Mouse (Mus musculus) 3T3-L1 (cell line): ENCODE data around the gene Esrrg.

Experiments used
- DNase-seq: peaks from one replicate; pipeline ENCODE4 v3.0.0-alpha.2; 2015; ENCODE audit warnings: low read depth, low spot score

Gene Esrrg

DNA sequence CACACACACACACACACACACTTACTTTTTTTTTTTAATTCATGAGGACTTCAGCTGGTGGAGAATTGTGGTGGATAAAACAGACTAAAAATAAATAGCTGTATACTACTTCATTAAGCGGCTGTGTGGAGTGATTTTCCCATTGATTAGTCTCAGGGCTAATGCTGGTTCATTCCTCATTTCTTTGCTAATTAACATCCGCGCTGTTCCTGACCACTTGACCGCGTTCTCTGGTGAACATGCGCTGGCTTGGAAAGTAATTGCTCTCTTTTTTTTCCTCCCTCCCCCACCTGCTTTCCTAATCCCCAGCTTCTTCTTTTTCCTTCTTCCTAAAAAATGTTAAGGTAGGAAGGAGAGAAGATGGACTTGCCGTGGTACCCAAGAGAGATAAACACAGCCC is 222.3 kb downstream of the Esrrg start:
- DNase-seq: no peak

DNA sequence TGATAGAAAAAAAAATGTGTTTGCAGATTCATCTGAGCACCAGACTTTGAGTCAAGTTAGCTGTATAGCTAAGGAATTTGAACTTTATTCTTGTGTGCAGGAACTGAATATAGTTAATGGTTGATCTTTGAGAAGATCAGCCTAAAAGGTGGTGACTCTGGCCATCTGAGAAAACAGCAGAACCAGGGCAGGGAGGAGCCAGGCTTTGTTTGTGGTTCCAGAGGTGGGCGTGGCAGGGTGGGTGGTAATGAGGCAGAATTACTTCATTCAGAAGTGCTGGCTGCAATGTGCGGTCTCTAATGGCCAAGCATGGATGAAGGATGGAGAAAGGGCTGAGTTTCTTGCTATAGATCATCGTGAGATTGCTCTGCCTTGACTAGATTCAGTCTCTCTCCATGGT is 224.3 kb downstream of the Esrrg start:
- DNase-seq: no peak

DNA sequence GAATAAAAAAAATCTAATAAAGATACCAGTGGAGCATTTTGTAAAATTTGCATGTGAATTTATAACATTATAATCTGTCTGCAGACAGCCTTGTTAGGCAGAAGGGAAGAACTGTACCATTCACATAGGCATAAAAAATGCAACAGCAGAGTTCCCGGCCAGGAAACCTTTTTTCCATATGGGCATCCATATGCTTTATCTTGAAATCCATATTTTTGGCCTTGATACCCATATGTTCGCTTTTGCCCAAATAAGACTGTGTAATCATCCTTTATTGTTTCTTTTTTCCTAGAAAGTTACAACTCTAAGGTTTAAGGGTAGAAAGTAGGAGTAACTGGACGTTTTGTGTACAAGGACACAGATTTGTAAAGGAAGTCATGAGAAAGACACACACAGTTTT is 226.0 kb downstream of the Esrrg start:
- DNase-seq: no peak

DNA sequence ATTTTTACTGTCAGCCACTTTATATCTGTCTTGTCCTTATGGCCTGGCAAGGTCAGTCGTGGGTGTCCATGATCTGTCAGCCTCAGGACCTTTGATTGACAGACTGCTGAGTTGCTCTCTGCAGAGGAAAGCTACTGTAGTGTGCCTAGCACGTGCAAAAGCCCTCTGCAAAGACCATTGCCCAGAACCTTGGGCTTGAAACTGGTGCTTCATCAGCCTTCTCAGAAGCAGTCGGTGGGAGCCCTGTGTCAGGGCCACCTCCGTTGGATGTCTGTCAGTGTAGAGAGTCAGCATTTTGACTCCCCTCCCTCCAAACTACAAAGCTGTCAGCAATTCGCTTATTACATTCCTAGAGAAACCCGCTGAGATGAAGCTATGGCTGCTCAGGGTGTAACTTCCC is 227.8 kb downstream of the Esrrg start:
- DNase-seq: no peak

DNA sequence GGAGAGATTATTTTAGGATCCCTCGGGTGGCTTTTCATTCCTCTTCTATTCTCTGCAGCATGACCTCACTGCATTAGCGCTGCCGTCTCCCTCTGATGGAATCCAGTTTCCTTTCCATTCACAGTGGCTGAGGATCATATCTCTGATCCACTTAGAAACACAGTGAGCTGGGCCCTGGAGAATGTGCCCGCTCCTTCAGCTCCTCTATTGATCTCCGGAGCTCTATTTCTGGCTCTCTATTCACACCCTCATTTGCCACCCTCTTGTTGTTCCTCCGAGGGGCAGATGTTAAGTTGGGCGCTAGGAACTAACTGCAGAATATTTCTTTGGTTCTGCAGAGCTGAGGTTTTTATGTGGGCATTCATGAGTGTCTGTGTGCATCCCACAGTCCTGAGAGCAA is 228.3 kb downstream of the Esrrg start:
- DNase-seq: no peak

DNA sequence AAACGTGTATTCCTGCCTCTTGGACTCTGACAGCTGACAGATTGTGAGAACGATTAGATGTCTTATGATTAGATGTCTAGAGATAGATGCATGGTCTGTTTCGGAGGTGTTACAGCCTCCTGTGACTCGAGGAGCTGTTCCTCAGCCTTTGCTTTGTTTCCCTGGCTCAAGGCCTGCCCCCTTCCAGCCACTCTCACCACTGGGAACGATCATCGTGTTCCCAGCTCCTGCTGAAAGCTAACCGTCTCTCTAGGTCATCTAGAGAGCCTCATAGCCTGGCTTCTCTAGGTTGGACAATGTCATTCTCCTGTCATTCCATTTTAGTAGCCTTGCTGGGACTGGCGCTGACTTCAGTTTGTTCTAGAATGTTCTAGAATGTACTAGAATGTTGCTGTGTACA is 233.0 kb downstream of the Esrrg start:
- DNase-seq: no peak

DNA sequence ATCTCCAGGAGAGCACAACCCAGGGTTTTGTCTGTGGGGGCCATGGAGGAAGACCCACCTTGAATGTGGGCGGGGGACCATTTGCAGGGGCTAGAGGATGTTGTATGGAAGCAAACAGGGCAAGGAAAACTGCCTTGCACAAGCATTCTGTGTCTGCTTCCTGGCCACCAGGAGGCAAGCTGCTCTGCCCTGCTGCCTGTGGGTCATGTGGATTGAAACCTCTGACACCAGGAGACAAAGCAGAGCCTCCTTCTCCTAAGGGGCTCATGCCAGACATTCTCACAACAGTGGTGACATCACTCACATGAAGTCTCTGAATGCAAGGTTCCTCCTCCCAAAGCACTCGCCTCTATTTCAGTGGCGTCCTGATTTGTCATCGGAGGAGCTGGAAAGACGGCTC is 234.1 kb downstream of the Esrrg start:
- DNase-seq: no peak

DNA sequence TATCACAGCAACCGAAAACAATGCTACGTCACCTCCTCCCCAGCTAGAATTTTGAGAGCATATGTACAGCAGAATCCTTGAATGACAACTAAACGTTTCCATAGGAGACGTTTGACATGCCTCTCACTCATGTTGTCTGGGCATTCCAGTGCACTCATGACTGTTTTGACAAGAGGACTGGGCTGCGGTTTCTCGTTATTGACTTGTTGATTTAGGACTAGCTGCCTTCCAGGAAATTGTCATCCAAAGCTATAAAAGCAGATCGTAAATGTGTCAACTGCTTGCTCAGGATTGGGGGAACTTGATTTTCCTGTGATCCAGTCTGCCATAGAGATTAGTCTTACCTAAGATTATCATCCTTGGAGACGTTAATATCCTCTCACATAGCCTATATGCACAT is 245.6 kb downstream of the Esrrg start:
- no peak for DNase-seq

DNA sequence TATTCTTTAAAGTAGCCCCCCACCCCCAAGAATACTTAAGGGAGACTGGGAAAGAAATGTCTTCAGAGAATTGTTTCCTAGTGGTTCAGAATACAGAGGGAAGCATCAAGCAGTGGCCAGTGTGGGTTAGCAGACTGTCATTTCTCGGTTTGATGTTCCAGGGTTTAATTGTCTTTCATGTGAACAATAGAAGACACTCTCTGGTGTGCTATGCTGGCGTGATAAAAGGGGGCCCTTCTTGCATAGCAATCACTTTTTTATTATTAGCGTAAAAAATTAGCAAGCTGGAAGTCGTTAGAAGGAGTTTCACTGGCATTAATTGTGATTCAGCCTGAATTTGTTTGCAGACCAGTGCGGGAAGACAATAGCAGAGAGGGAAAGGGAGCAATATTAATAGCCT is 253.7 kb downstream of the Esrrg start:
- no peak for DNase-seq

DNA sequence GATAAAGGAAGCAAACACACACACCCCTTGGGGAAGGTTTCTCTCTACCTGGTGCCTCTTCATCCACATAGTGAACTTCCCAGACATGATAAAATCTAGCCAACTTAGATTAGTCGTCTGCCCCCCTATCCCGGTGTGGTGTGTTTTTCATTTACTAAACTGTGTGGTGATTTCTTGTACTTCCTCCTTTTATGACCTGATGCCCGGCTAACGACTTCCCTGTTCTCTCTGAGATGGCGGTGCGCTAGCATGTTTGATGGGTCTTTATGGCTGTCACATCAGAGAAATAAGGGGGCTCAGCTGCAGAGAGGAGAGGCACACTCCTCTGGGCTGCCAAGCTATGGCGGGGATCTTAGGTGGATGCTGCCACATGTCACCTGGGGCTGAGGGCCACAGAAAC is 259.8 kb downstream of the Esrrg start:
- DNase-seq: no peak

DNA sequence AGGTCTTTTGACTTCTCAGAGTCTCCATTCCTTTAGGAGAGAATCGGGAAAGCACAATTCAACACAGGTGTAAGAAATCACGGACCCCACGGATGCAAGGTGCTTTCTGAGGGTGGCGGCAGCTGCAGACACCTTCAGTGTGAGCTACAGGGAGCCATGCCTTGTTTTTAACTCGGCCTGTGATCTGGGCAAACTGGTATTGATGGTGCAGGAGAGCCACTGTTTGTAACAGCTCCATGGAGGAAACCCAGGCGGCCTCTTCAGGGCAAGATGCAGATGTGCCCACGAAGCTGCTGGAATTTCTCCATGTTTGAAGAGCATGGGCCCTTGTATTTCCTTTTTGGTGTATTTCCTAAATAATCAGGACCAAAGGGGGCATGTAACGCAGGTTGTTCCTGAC is 263.6 kb downstream of the Esrrg start:
- DNase-seq: no peak

DNA sequence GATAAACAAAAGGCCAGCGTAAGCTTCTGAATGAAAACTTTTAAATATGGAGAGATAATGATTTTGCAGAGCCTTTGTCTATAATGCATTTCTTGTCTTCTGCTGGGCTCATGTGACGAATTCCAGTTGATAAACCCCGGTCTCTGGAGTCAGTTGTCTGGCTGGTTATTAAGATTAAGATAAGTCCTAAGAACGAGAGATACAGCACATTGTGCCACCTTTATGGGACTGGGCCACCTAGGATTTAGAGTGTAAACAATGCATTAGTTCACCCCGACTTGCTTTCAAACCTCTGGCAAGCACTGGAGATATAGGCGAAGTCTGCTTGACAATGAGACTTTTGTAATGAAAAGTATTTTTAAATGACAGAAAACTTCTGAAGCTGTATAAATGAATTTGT is 264.2 kb downstream of the Esrrg start:
- no peak for DNase-seq

DNA sequence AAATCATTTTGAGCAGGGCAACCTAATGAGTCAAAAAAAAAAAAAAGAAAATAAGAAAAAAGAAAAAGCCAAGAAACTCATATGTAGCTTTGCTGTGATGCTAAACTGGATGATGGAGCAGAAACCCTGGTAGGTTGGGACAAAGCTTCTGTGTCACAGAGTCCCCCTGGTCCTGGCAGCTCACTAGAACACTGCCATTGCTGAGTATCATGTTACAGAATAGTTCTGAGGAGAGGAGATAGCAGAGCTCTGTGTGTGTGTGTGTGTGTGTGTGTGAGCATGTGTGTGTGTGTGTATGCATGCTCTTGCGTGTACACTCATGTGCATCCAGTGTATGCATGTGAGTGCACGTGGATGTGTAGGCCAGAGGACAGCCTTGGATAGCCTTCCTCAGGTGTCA is 265.2 kb downstream of the Esrrg start:
- DNase-seq: no peak

DNA sequence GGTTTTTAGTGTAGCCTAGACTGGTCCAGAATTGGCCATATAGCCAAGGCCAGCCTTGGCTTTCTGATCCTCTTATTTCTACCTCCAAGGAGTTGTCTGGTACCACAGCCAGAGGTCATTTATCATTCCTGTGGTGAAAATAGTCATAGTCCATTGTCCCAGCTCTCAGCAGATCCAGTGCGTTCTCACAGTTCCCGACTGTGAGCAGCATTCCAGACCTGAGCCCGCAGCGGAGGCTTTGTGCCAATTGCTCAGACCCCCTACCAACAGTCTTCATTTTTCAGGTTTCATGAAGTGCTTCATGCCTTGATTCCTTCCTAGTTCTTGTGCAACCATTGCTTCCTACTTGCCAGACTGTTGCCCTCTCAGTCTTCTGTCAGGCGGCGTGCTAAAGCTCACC is 278.7 kb downstream of the Esrrg start:
- no peak for DNase-seq

DNA sequence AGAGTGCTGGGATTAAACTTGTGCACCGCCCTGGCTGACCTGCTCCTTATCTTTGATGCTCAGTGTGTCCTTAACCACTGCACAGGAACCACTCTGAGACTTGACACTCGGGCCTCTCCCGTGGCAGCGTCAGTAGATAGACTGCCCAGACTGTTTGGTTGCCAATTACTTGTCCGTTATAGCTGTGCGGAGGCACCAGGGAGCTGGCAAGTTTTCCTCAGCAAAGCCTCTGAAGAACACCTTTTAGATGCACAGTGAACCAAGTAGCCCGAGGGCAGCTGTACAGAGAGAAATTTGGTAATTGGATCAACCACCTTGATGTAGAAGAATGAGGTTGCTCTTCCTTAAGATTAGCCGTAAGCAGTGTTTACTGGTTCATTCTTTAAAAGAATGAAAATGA is 279.6 kb downstream of the Esrrg start:
- no peak for DNase-seq

DNA sequence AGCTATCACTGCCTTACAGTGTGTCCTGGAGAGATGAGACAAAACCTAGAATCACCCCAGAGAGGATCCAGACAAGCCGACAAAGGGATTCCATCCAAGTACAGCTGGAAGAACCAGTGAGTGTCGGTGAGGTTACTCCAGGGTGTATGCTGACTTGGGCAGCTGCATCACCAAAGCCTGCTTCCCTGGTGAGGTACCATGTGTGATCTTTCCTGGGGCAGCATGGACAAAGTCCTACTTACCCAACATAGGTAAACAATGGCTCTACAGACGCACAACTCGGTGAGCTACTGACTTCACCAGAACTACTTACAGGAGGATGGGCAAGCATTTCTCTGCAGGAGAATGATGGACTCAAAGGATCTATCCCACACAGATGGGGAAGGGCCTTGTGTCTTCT is 280.5 kb downstream of the Esrrg start:
- DNase-seq: no peak

DNA sequence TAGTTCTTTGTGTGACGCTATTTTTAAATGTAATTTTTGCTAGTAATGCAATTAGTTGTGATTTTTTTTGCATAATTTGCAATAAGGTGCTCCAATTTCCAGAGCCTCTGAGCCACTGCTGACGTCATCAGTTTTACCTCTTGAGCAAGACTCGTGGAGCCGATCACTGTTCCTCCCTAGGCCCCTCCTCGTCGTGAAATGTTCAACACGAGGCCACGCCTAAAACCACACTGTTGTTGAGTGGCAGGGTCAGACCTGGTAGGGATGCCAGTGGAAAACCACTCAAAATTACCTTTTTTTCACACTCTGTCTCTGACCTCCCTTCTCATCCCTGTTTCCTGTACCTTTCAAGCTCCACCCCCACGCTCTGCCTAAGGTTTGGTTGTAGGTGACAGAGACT is 282.7 kb downstream of the Esrrg start:
- DNase-seq: peak; percentile 6

DNA sequence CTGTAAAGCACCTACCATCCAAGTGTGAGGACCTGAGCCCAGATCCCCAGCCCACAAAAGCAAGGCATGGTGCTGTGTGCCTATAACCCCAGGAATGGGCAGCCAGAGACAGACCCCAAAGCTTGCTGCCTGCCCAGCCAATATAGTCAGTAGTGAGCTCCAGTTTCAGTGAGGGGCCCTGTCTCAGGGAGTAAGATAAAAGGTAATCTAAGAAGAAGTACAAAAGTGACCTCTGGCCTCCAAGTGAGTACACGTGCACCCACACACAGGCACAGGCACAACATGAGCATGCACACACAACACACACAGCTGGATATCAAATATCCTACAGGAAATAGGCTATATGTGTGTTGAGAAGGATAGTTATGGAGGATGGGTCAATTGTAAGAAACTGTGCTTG is 286.9 kb downstream of the Esrrg start:
- no peak for DNase-seq

DNA sequence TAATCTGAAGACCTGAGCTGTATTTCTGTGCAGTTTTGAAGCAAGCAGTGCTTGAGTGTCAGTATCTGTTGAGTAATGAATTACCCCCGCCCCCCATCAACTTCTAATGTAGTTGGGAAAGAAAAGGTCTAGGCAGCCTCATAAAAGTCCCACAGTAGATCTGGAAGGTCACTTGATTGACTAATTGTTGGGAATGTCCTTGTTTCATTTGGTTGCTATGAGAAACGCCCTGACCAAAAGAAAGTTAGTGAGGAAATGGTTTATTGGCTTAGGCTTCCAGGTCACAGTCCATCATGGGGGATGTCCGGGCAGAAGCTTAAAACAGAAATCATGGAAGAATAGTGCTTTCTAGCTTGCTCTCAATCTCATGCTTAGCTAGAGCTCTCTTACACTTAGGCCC is 287.7 kb downstream of the Esrrg start:
- no peak for DNase-seq

DNA sequence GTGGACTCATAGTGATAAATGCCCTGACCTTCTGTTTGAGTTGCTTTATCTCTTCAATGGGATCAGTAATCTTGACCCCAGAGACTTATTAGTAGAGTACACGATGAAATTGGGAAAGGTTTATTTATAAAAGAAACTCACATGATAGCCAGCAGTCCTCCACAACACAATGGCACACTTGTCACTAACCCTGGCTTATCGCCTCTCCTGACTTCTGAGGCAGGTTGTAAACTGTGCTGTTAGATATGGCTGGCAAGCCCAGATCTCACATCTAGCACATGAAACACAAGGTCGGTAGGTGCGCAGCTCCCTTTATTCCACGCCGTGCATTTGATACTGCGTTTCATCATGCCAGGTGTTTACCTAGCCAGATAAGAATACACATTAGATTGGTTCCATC is 288.3 kb downstream of the Esrrg start:
- no peak for DNase-seq

DNA sequence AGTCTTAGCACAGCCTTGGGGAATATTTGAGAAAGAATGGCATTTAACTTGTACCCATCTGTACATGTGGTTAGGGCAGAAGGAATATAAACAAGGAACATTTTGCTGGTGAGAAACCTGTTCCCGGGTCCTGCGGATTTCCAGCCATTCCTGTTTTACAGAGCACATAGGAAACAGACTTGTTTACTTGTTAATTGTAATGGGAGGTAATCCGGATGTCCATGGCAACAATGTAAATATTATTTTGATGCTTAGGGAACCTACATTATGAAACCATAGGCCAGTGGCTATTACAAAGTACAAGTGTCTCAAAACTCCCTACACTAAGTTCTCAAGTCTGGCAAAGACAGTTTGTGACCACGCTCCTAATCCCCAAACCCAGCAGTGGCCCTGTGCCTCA is 290.9 kb downstream of the Esrrg start:
- DNase-seq: no peak

DNA sequence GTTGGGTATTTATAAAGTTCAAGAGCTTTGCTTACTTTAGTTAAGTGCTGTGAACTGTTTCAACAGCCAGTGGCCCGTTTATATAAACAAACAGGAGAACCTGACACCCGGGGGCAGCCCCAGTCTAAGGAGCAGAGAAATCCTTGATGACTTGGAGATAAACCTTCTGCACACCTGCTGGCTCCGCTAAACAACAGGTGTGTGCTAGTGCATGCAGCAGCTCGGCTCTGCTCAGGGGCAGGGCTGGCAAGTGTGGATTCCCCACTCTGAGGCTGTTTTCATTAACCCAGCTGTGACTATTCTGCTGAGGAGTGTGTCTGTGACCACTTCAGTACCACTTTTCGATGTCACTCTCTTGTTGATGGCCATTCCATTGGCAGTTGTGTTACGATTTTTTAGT is 292.2 kb downstream of the Esrrg start:
- DNase-seq: no peak

DNA sequence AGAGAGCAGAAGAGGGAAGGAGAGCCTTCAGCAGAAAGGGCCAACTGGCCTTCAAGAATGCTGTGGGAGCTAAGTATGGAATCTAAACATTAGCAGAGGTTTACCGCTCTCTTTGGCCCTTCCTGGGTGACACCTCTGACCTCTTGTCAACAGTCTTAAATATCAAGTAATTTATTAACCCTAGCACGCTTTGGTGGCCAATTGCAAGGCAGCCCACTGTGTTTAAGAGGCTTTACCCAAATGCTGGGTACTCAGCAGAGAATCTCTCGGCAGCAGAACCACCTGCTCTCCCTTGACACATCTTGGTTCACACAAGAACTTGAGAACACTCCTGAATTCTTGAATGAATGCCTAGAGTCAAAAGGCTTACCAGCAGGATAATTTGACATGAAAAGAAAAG is 293.6 kb downstream of the Esrrg start:
- no peak for DNase-seq

DNA sequence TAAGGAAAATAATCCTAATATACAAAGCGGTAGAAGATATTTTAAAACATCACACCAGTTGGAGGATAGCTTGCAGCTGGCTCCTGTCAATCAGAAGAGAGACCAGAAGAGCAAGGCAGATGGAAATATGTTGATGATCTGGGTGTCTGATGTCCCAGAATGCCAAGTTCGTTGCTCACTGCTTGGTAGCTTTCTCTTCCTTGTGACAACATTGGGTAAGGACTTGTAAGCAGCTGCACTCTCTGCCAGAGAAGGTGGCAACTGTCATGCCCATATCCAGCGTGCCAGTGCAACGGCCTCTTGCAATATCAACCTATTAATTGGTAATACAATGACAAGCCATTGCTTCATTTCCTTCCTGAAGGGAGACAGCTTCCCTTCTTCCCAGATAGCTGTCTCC is 296.1 kb downstream of the Esrrg start:
- DNase-seq: no peak

DNA sequence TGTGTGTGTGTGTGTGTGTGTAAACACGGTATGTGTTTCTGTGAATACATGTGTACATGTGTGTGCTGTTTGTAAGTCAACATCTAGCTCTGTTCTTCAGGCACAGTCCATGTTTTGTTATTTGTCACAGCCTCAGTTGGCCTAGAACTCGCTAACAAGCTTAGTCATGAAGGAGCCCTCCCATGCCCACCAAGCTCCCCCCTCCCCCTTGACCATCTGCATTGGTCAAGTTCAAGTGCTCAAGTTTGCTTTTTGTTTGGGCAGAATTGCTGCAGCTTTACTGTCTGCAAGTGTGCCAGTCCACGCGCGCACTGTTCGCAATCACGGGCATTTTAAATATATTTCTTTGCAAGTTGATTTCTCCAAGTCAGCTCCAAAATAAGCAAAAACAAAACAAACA is 298.8 kb downstream of the Esrrg start:
- no peak for DNase-seq
